Mouse (Mus musculus): Measurements from ENCODE around the gene Gcnt2.

- TF ChIP-seq EP300 (IDR thresholded peaks at IDR 0.05; ENCODE audit: insufficient read depth, low read depth, low read length) (no peak), CTCF (IDR thresholded peaks at IDR 0.05; ENCODE audit: low read depth, low read length) (no peak)
These were observed 88.1 kb downstream of the Gcnt2 start for GRCm38 (mm10) chr13:40947538-40948205.

All from ES-Bruce4 (cell line).